Mouse (Mus musculus): ENCODE data around the gene Cd44.

Cd44 gene

GRCm38 (mm10) chr2:102820225-102820711 is 81.2 kb downstream of the Cd44 start:
- DNase-seq (ENCODE audit: low spot score) = no peak

DNA sequence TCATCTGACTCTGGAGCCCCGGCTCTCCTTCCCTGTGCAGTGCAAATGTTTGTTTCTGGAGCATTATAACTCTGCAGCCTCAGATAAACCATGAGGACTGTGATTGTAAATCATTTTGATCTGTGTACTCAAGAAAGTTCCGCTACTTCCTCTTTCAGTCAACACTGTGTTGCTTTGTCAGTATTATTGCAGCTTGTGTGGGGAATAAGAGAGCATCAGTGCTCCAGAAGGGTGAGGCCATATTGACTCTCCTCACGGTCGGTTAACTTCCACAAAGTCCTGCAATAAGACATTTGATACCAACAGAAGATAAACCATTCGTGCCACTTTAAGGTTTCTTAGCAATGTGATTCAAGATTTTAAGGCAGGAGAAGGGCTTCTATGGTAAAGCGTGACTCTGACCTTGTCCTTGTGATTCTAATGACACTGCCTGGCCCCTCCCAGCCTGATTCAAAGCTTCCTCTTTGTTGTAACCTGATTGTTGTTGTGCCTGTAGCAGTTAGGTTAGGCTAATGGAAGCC is 86.1 kb downstream of the Cd44 start:
- no peak for DNase-seq (ENCODE audit: low spot score)

- no peak for DNase-seq (ENCODE audit: low spot score)
Measured at GRCm38 (mm10) chr2:102812756-102813155, 88.7 kb downstream of the Cd44 start.

- no peak for DNase-seq (ENCODE audit: low spot score)
Measured at GRCm38 (mm10) chr2:102809436-102809835, 92.0 kb downstream of the Cd44 start.

DNA sequence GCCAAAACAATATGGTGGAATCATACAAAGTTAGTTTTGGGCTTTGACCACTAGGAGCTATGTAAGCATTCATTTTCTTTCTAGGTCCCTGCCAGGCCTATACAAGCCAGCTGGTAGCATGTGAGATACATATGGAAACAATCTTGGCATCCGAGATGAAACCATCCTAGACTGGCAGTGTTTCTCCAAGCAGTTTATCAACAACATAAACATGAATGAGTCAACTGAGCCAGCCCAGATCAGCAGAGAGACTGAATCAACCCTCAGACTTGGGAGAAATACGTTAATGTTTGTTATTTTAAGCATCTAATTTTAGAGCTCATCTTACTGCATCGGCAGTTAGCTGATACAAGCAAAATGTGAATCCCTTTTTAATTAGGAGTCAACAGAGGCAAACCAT is 93.8 kb downstream of the Cd44 start:
- no peak for DNase-seq (ENCODE audit: low spot score)

- DNase-seq (ENCODE audit: low spot score) = no peak
Measured at GRCm38 (mm10) chr2:102805761-102806496, 95.5 kb downstream of the Cd44 start.

GRCm38 (mm10) chr2:102805283-102805682 is 96.2 kb downstream of the Cd44 start:
- DNase-seq (ENCODE audit: low spot score) = no peak

GRCm38 (mm10) chr2:102804109-102804508 is 97.4 kb downstream of the Cd44 start:
- no peak for DNase-seq (ENCODE audit: low spot score)

GRCm38 (mm10) chr2:102801899-102802298 is 99.6 kb downstream of the Cd44 start:
- no peak for DNase-seq (ENCODE audit: low spot score)

DNA sequence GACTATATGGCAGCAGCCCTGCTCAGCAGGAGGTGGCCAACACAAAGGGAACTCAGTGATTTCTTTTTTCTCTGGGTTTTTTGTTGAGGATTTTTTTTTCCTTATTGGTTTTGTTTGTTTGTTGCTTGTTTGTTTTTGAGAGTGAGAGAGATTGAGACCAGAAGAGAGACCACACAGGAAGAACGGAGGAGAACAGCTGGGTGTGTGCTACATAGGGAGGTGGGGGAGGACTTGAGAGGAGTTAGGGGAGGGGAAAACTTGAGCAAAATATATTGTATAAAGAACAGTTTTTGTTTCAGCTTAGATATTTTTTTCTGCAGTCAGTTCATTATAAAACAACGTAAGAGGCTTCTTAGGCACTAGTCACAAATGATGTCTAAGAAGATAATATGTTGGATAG is 103.3 kb downstream of the Cd44 start:
- no peak for DNase-seq (ENCODE audit: low spot score)

GRCm38 (mm10) chr2:102795034-102795433 is 106.4 kb downstream of the Cd44 start:
- no peak for DNase-seq (ENCODE audit: low spot score)

- no peak for DNase-seq (ENCODE audit: low spot score)
Measured at GRCm38 (mm10) chr2:102792804-102793203, 108.7 kb downstream of the Cd44 start.

DNA sequence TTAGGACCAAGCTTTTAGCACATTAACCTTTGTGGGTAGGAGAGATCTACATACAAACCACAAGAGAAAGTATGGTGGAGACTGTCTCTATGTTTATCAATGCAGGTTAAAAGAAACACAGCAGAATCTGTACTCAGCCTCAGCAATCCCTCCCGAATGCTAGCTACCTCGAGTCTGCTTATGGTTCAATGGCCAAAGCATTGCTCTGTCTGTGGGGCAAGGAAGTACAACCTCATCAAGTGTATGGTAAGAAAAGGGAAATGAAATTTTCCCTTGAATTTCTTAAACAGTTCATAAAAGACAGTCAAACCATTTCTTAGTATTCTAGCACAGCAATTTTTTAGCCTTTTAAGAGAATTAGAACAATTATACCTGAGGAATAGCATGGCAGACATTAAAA is 109.8 kb downstream of the Cd44 start:
- DNase-seq (ENCODE audit: low spot score) = no peak

- no peak for DNase-seq (ENCODE audit: low spot score)
Measured at GRCm38 (mm10) chr2:102785696-102786095, 115.8 kb downstream of the Cd44 start.

- no peak for DNase-seq (ENCODE audit: low spot score)
Measured at GRCm38 (mm10) chr2:102782751-102783150, 118.7 kb downstream of the Cd44 start.

- DNase-seq (ENCODE audit: low spot score) = no peak
Measured at GRCm38 (mm10) chr2:102778208-102778607, 123.3 kb downstream of the Cd44 start.

GRCm38 (mm10) chr2:102775561-102775960 is 125.9 kb downstream of the Cd44 start:
- no peak for DNase-seq (ENCODE audit: low spot score)

- DNase-seq (ENCODE audit: low spot score) = no peak
Measured at GRCm38 (mm10) chr2:102774700-102775099, 126.8 kb downstream of the Cd44 start.

DNA sequence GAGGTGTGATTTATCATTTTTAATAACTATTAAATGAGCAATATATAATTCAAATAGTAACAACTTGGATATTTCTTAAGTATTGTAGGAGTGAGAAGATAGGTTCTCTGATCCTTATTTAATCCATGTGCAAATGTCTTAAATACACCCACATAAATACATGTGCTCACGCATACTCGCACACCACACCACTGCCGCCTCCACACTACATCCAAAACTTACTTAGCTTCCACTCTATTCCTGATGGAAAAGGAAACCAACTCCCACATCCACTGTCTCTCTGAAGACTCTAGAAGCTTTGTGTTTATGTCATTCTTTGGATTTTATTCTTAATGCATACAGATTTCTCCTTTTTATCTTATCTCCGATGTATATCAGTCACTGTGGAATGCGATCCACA is 129.2 kb downstream of the Cd44 start:
- no peak for DNase-seq (ENCODE audit: low spot score)

DNA sequence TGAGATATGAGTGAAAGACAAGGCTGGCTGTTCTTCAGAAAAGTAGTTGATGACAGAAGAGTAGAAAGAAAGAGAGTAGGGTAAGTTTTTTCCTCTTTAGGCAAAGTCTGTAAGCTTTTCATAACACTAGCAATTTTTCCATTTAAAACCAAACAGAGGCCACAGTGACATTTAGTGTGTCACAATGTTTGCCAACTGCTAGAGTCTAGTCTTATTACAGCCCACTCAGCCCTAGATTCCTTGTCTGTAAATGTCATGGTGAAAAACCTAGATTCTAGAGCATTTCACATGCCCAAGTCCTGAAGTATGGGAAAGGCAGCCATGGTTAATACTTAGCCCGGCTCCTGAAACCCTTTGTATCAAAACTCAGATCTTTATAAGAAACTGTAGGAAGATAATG is 130.2 kb downstream of the Cd44 start:
- DNase-seq (ENCODE audit: low spot score) = no peak

DNA sequence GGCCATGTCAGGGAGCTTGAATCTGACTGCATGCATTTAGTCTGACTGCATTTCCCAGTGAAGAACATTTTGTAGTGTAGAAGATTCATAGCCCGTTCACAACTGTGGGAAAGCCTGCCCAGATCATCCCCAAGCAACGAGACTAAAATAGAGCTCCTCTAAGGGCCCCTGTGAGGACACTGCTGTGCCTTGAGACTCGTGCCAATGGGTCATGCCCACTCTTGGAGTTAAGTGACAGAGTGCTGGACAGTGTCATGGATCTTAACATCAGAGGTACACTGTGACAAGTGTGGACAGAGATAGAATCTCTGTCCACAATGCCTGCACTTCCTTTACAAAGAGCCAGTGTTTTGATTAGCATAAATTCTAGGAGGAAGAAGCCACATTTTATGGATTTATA is 133.2 kb downstream of the Cd44 start:
- no peak for DNase-seq (ENCODE audit: low spot score)

GRCm38 (mm10) chr2:102764602-102765374 is 136.7 kb downstream of the Cd44 start:
- no peak for DNase-seq (ENCODE audit: low spot score)

DNA sequence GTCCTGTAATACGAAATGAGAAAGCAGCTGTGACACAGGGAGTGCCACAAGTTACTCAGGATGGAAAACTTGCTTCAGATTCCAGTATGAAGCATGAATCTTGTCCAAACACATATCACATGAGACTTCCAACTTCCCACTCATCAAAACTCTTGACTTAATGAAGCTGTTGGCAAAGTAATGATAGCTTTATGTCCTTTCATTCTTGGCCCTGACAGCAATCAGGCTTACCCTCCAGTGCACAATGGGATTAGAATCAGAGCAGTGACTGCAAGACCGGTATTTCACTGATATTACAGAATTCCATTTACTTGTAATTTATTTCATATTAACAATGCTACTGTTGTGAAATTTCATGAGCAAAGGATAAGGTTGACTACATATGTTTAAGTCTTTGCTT is 137.5 kb downstream of the Cd44 start:
- DNase-seq (ENCODE audit: low spot score) = no peak
